Mouse (Mus musculus): ENCODE results near the gene Tbc1d16. TPM values are rescaled to one million over a fixed set of nuclear protein-coding genes. Genes with fewer than 3 reads are reported as not detected.

Gene Tbc1d16
- polyA plus RNA-seq, 1 experiment = 1.2 TPM

DNA sequence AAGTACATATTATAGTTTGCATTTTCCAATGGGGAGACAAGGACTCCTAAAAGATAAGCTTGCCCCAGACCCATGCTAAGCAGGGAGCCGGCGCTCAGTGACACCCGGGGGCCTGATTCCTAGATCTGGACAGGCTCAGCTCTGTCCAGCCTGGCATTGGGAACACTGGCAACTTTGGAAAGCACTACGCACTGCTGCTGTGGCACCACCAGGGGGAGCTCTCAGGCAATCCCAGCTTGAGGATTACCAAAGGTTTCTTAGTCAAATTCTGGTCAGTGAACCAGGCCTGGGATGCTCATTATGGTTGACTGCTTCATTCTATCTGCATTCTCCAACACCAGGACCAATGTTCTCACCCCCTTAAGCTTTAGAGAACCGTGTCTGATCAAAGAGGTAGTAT, 21.7 kb downstream of the Tbc1d16 start:
- no peaks in the 10 kb centered on the region for H3K4me1 ChIP-seq (ENCODE audit: control insufficient read depth, insufficient read depth, low read length)
- 36% methylated on average over 5 of the region's 5 CpGs for WGBS
- no peak overlapping the region for H3K4me3 ChIP-seq (replicated peaks; ENCODE audit: control insufficient read depth, low read depth, low read length)
- no peak overlapping the region for H3K27ac ChIP-seq (ENCODE audit: control insufficient read depth, insufficient read depth, low read depth, low read length, poor library complexity)
- TF ChIP-seq POLR2A (IDR thresholded peaks at IDR 0.05; ENCODE audit: borderline replicate concordance, control insufficient read depth, low read depth, low read length) (no peak), CTCF (IDR thresholded peaks at IDR 0.05; ENCODE audit: control insufficient read depth, insufficient read depth, low read length) (peak; percentile 91)

DNA sequence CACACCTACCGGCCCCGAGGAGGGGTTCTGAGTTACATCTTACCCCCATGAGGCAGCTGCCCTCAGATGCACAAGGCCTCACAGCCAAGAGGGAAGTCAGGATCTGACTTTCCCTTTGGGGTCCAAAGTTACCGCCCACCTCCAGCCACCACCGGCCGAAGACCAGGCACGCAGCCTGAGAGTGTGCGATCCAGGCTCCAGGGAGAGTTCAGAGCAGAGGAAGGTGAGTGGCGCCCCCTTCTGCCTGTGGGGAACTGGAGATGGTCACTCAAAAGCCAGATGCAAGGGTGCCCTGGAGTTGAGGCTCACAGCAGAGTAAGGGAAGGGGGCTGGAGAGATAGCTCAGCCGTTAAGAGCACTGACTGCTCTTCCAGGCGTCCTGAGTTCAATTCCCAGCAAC, 22.6 kb downstream of the Tbc1d16 start:
- Histone ChIP-seq H3K4me3 (replicated peaks; ENCODE audit: control insufficient read depth, low read depth, low read length) (no peak overlapping the region), H3K4me1 (ENCODE audit: control insufficient read depth, insufficient read depth, low read length) (no peaks in the 10 kb centered on the region), H3K27ac (ENCODE audit: control insufficient read depth, insufficient read depth, low read depth, low read length, poor library complexity) (no peak overlapping the region)
- no peak for TF ChIP-seq POLR2A (IDR thresholded peaks at IDR 0.05; ENCODE audit: borderline replicate concordance, control insufficient read depth, low read depth, low read length)
- peak; percentile 47; the same call in 1 of the 2 replicates for TF ChIP-seq CTCF (IDR thresholded peaks at IDR 0.05; ENCODE audit: control insufficient read depth, insufficient read depth, low read length)
- WGBS = 84% methylated on average over 10 of the region's 10 CpGs

DNA sequence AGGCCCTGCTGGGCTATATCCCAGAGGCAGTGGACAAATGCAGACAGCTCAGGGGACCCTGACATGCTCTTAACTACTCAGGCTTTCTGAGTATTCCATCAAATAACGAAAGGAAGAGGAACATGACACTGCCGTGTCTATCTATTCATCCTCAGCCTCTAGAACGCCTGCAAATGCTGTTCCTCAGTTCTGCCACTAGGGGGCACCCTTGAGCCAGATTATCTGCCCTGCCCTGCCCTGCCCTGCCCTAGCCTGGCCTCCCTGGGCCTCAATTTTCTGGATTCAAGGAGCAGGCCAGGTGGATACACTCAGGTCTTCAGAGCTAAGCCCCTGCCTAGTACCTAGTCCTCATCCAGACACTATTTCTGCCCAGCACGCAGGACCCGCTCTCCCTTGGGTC, 24.9 kb downstream of the Tbc1d16 start:
- no peak for TF ChIP-seq POLR2A (IDR thresholded peaks at IDR 0.05; ENCODE audit: borderline replicate concordance, control insufficient read depth, low read depth, low read length)
- TF ChIP-seq CTCF (IDR thresholded peaks at IDR 0.05; ENCODE audit: control insufficient read depth, insufficient read depth, low read length) = peak; percentile 79
- 49% methylated on average over 5 of the region's 5 CpGs for whole genome bisulfite sequencing
- Histone ChIP-seq H3K27ac (ENCODE audit: control insufficient read depth, insufficient read depth, low read depth, low read length, poor library complexity) (no peak overlapping the region), H3K4me1 (ENCODE audit: control insufficient read depth, insufficient read depth, low read length) (no peaks in the 10 kb centered on the region), H3K4me3 (replicated peaks; ENCODE audit: control insufficient read depth, low read depth, low read length) (no peak overlapping the region)

DNA sequence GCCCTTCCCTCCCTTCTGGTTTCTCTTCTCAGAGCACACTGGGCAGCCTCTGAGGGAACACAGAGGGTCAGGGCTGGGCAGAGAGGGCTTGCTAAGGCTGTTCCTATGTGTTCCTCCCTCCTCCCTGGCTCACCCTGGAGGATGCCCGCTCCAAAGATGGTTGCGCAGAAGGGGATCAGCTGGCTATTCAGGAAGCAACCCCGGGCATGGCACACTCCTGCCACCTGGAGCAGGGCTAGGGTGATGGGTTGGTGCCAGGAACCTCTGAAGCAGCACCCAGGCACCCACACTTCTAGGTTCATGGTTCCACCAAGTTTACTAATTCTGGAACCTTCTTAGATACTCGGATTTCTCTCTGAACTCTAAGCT, 29.1 kb downstream of the Tbc1d16 start:
- TF ChIP-seq CTCF (IDR thresholded peaks at IDR 0.05; ENCODE audit: control insufficient read depth, insufficient read depth, low read length) (no peak), POLR2A (IDR thresholded peaks at IDR 0.05; ENCODE audit: borderline replicate concordance, control insufficient read depth, low read depth, low read length) (no peak)
- WGBS = 65% methylated on average over 4 of the region's 4 CpGs
- Histone ChIP-seq H3K4me3 (replicated peaks; ENCODE audit: control insufficient read depth, low read depth, low read length) (no peak overlapping the region), H3K27ac (ENCODE audit: control insufficient read depth, insufficient read depth, low read depth, low read length, poor library complexity) (no peak overlapping the region), H3K4me1 (ENCODE audit: control insufficient read depth, insufficient read depth, low read length) (no peaks in the 10 kb centered on the region)

DNA sequence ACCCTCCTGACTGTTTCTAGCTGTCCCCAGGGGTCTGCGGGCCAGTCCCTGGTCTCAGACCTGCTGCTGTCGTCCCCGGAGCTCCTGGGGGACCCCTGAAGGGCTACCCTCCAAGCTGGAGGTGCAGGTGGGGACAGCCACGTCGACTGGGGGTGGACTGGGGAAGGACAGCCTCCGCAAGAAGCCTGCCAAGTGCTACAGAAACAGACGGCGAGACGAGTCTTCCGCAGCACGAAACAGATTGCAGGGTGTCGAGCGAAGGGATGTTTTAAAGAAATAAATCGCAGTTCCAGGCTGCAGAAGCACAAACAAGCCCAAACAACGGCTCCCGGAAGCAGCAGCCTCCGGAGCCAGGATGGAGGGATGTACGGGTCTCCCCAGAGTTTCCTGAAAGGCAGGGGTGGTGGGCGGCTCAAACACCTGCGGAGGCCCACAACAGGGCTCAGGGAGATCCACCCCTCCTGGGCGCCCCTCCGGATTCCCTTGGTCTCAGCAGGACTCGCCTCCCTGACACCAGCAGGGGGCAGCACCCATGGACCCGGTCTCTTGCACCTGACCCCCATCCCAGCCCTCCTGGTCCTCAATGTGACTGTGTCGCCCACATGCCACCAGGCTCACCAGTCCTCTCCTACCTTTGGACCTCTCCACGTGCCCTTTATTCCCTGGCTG, 29.6 kb downstream of the Tbc1d16 start:
- Histone ChIP-seq H3K4me3 (replicated peaks; ENCODE audit: control insufficient read depth, low read depth, low read length) (no peak overlapping the region), H3K4me1 (ENCODE audit: control insufficient read depth, insufficient read depth, low read length) (no peaks in the 10 kb centered on the region), H3K27ac (ENCODE audit: control insufficient read depth, insufficient read depth, low read depth, low read length, poor library complexity) (no peak overlapping the region)
- 43% methylated on average over 26 of the region's 26 CpGs for whole genome bisulfite sequencing
- no peak for TF ChIP-seq POLR2A (IDR thresholded peaks at IDR 0.05; ENCODE audit: borderline replicate concordance, control insufficient read depth, low read depth, low read length)
- TF ChIP-seq CTCF (IDR thresholded peaks at IDR 0.05; ENCODE audit: control insufficient read depth, insufficient read depth, low read length) = peak; percentile 56

DNA sequence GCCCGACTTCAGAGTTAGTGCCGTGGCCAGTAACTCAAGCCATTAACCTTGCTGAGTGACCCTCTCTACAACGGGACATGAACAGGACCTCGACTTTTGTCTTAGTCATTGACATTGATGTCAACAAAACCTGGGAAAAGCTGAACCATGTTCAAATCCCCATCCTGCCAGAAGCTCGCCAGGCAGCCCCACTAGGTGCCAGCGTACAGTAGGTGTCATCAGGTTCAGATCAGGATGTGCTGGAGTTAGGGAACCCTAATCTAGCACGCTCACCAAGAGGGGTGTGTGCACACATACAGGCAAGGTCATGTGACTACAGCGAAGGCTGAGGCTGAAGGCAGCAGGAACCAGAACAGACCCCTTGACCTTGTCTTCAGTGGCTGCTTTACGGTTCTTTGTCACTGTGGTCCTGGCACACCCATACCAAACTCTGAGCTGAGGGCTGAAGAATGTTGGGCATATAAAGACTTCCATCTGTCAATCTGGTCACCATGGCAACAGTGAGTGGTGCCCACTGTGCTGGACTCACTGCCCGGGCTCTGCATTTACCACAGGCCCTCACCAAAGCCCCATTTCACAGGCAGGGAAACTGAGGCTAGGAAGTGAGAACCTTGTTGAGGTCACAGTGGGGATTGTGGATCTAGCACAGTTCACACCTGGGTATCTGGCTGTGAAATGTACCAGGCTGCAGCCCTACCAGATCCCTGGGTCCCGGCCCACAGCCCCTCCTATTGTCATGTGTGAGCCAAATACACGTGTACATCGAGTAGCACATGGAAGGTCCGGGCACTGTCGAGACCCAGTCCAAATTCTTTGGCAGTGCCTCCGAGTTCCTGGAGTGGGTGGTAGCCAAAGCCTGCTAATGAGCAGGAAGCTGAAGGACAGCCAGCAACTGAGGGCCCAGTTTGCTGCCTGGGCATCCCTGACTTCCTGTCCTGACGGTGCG, 30.4 kb downstream of the Tbc1d16 start:
- no peak overlapping the region for H3K4me3 ChIP-seq (replicated peaks; ENCODE audit: control insufficient read depth, low read depth, low read length)
- no peak overlapping the region for H3K27ac ChIP-seq (ENCODE audit: control insufficient read depth, insufficient read depth, low read depth, low read length, poor library complexity)
- H3K4me1 ChIP-seq (ENCODE audit: control insufficient read depth, insufficient read depth, low read length) = no peaks in the 10 kb centered on the region
- 76% methylated on average over 18 of the region's 18 CpGs for WGBS
- TF ChIP-seq CTCF (IDR thresholded peaks at IDR 0.05; ENCODE audit: control insufficient read depth, insufficient read depth, low read length) (no peak), POLR2A (IDR thresholded peaks at IDR 0.05; ENCODE audit: borderline replicate concordance, control insufficient read depth, low read depth, low read length) (no peak)

DNA sequence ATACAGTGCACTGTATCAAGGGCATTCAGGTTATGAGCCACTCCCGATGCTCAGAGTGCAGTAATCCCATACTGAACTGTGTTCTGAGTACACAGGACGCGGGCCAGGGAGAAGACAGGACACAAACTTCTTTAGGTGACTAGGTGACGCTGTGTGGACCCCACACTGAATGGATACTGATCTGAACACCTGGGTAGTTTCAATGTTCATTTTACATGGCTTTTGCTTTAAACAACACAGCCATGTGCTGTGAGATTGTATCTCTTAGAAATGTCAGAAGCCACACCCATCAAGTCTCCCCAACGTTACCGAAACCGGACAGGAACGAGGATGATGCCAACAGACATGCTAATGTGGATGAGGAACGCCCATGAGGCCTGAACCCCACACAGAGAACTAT, 35.7 kb downstream of the Tbc1d16 start:
- no peak overlapping the region for H3K27ac ChIP-seq (ENCODE audit: control insufficient read depth, insufficient read depth, low read depth, low read length, poor library complexity)
- H3K4me1 ChIP-seq (ENCODE audit: control insufficient read depth, insufficient read depth, low read length) = peaks cover 6% of the 10 kb centered on the region
- WGBS = 77% methylated on average over 9 of the region's 9 CpGs
- no peak overlapping the region for H3K4me3 ChIP-seq (replicated peaks; ENCODE audit: control insufficient read depth, low read depth, low read length)
- TF ChIP-seq CTCF (IDR thresholded peaks at IDR 0.05; ENCODE audit: control insufficient read depth, insufficient read depth, low read length) = no peak

DNA sequence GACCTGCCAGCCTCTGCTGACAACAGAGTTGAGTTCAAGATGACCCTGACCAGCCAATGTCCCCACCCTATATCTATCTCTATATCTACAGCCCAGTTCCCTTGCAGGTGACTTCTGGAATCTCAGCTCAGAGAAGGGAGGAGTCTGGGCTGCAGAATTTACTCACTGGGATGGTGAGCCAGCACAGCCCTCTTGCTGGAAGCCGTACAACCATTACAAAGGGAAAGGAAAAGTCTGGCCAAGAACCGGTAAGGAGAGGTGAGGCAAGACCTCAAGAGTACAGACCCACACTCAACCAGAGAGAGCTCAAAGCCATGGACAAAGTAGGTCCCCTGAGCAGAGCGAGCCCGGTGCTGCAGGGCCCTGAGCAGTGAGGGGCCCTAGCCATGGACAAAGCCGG, 36.1 kb downstream of the Tbc1d16 start:
- WGBS = 80% methylated on average over 5 of the region's 5 CpGs
- H3K4me1 ChIP-seq (ENCODE audit: control insufficient read depth, insufficient read depth, low read length) = peaks cover 6% of the 10 kb centered on the region
- H3K4me3 ChIP-seq (replicated peaks; ENCODE audit: control insufficient read depth, low read depth, low read length) = no peak overlapping the region
- TF ChIP-seq POLR2A (IDR thresholded peaks at IDR 0.05; ENCODE audit: borderline replicate concordance, control insufficient read depth, low read depth, low read length) (no peak), CTCF (IDR thresholded peaks at IDR 0.05; ENCODE audit: control insufficient read depth, insufficient read depth, low read length) (no peak)
- H3K27ac ChIP-seq (ENCODE audit: control insufficient read depth, insufficient read depth, low read depth, low read length, poor library complexity) = no peak overlapping the region
